Mouse (Mus musculus) Muller cell, postnatal 12 days (primary cell): ENCODE data around the gene Mrpl54.

ENCODE experiments used
- DNase-seq: peaks from one replicate; pipeline ENCODE4 v3.0.0-alpha.2; 2015; ENCODE audit errors: inconsistent ontology term

Gene Mrpl54

DNA sequence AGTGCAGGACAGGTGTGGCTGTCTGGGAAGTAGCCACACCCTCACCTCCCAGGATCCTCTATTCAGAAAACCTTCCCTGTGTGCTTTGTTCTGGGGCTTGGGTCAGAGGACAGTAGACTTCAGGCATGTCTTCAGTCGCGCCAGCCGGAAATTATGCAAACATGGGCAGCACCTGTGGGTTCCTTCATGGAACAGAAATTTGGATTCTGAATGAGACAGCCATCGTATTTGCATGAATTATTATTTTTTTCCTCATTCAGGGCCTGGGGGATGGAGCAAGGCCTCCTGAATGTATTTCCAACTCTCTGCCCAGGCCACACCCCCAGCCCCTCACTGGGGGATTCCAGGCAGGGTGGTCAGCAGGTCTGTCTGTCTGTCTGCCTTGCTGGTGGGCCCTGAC is 5.7 kb downstream of the Mrpl54 start:
- DNase-seq: no peak

DNA sequence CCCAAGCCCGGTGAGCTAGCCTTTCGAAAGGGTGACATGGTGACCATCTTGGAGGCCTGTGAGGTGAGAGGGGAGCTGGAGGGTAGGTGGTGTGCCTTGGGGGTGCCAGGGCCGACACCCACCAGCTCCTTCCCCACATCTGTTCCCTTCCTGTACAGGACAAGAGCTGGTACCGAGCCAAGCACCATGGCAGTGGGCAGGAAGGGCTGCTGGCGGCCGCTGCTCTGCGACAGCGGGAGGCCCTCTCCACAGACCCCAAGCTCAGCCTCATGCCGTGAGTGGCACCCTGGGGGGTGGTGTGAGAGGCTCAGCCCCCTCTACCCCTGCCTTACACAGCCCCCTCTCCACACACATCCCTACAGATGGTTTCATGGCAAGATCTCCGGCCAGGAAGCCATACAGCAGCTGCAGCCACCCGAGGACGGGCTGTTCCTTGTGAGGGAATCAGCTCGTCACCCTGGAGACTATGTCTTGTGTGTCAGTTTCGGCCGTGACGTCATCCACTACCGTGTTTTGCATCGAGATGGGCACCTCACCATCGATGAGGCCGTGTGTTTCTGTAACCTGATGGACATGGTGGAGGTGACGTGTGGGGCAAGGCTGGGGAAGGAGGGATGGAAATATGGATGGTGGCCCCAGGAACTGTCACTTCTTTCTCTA is 7.4 kb downstream of the Mrpl54 start:
- DNase-seq: no peak

DNA sequence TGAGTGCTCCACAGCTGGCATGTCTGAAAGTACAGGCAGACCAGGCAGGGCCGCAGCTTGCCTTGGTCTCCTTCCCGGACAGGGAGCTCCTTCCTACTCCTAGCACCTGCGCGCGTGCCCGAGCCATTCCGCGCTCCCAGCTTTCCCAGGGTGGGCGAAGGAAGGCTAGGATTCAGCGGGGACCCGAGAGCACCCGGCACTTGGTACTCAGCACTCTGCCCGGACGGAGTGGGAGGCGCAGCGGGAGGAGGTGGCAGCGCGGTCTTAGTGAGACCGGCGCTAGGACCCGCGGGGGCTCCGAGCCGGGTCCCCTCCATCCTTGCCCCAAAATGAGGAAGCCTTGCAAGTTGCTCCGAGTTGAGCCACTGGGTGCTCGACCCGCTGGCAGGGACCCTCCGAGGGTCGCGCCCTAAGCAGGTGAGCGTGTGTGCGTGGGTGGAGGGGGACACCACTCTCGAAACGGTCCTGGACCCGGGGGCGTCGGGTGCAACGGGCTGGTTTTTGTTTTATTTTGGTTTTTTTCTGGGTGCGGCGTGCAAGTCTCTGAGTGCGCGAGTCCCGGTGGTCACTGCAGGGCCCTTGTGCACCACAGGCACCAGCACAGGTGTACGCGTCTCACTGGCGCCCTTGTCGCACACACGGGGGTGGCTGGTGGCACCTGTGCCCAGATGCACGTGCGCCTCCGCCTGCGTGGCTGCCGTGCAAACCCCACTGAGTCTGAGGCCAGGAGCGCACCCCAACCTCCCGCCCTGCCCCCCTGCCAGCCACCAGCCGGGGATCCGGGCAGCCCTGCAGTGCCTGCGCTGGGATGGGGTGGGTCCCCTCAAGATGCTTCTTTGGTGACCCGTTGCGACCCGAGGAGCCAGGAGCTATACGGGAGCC is 9.3 kb downstream of the Mrpl54 start:
- peak; percentile 45 for DNase-seq

DNA sequence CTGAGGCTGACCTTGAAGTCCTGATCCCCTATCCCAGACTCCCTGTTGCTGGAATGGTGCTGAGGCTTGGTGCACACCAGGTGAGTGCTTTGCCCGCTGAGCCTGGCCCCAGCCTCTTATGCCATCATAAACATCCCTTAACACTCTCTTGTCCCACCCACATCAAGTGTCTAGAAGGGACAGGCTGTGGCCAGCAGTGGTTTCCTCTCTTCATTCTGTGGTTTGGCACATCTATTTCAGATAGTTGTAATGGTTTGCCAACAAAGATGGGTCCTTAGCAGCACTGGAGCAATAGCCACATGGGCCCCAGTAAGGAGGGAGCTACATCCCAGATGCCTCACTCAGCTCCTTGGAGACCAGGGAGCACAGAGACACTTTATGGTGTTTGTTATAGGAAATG is 11.8 kb downstream of the Mrpl54 start:
- DNase-seq: no peak

DNA sequence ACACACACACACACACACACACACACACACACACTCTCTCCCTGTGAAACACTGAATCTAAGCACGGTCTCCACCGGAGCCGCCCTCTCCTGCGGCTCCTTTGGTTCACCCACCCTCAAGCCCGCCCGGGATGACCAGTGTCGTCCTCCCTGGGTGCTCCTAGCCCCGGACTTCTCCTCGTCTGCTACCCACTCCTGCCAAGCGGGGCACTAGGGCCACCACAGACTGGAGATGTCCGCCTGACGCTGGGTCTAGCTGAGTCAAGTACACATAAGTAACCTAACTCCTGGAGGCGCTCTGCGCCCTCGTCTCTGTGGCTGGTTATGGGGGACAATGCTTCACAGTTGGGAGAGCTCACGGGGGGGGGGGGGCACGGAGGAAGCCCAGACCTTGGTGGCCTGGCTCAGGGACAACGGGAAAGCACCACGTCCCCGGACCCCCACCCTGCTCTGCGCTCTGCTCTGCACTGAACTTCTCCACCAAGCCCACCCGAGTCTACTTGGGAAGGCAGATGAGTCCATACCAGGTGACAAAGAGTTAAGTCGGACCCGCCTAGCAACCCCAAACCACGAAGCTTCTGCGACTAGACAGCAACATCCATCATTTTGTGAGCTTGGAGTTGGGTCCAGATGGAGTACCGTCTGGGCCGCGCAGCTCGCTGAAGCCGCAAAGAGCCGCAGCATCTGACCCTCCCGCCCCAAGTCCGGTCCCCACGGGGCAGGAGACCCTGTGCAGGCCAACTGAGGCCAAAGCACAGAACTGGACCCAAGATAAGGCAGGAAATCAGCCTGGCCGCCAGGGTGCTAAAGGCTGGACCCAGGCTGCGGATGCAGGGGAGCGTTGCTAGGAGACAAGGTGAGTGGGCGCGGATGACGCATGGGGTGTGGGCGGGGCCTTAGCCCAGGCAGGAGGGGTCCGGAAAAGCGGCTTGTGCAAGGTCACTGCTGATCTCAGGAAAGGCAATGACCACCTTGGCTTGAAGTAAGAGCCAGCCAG is 14.0 kb downstream of the Mrpl54 start, which contains the start of gene Matk:
TSS of gene Matk (plus strand) at position 512 of the 996 bp plus-strand sequence.
- DNase-seq: peak; percentile 73

DNA sequence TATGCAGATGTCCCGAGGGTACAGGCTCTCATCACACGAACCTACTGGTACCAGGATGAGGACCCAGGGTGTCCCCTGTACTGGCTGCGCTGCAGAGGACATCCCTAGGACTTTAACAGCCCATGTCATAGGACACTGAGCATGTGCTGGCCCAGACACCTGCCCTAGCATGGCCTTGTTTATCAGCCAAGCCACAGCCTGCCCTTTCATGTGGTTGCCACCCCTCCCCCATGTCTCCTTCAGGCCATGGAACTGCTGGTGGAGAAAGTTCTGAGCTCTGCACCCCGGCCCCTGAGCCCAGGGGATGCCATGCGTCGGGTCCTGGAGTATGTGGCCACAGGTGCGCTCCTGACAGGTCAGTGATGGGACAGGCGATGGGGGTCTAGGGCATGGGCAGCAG is 17.3 kb downstream of the Mrpl54 start:
- DNase-seq: no peak

DNA sequence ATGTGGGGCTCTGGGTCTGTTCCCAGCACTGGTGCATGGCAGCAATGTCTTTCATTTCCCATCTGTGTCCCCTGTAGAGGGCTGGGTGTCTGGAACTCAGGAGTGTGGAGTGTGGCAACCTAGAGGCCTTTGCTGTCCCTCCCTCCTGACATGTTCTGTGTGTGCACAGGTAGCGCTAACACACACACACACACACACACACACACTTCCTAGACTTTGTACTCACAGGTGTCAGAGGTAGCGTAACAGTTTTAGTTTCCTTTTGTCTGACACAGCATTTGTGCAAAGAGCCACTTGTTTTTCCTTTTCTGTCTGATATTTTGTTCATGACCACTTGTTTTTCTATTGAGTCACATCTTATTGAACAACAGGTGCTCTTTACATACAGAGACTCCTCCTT is 18.9 kb downstream of the Mrpl54 start:
- DNase-seq: no peak

DNA sequence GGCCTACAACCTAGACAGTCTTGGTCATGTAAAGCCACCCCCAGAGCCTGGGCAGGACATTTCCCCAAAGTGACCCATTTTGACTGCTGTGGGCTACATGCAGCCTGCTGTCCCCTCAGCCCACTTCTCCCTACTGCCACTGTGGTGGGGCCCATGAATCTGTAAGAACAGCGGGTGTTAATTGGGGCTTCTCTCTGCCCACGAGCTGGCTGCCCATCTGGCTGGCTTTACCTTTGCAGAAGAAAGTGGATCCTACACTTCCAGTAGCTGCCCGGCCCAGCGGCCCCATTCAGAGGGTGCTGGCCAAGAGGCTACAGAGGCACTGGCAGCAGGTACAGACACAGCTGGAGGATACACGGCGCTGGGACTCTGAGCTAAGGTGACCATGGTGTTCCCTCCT is 21.6 kb downstream of the Mrpl54 start:
- no peak for DNase-seq

DNA sequence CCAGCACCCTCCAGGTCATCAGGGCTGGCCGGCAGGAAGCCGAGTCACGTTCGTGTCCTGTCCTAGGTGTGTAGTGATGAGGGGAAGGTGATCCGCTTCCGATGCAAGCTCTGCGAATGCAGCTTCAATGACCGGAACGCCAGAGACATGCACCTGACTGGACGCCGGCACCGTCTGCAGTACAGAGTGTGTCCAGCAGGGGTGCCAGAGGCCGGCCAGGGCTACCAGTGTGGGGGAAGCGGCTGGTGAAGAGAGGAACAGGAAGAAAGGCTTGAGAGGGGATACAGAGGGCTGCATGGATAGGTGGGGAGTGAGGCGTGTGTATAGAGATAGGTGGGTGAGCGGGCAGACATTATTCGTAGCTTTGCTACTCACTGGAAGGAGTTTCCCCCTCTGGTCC is 22.1 kb downstream of the Mrpl54 start:
- DNase-seq: peak; percentile 56

DNA sequence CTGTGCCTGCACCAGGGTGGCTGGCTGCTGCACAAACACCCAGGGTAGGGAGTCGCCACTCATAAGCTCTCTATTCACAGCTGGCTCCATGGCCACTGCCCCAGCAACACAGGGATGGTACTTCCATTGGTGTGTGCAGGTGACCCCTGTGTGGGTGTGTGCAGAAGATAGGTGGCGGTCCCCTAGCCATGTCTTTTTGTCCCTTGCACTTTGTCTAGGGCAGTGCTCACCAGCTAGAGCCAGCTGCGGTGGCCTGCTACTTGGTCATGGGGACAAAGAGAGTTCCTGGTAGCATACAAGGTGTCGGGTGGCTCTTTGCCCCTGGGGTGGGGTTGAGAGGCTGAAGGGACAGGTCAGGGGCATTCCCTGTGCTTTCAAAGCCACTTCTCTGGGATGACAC is 22.6 kb downstream of the Mrpl54 start:
- no peak for DNase-seq

DNA sequence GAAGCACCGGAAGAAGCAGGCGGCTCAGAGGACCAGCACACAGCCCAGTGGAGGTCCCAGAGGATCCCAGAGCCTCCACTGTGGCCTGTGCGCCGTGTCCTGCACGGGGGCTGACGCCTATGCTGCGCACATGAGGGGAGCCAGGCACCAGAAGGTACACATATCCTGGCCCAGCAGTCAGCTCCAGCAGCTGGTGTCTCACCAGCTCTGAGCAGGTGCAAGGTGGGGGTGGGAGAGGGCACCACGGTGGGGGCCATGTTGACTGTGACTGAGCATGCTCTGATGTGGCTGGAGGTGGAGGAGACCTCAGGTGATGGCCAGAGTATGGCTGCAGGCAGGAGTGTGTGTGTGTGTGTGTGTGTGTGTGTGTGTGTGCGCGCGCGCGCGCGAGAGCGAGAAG is 24.7 kb downstream of the Mrpl54 start:
- no peak for DNase-seq

DNA sequence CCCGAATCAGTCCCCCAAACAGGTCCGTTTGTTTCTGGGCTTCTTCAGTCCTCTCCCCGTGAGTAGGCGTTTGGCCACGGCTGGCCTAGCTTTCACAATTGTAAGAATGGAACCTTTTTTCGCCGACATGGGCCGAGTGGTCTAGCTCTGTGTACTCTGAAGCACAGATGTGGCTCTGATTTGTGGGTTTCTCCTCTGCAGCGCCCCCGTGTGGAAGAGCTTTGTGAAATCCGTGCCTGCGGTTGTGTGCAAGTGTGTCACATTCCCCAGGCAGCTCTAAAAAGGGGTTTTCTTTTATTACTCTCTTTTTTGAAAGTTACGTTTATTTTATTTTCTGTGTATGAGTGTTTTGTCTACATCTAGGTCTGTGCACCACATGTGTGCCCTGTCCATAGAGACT is 25.9 kb downstream of the Mrpl54 start:
- peak; percentile 50 for DNase-seq

DNA sequence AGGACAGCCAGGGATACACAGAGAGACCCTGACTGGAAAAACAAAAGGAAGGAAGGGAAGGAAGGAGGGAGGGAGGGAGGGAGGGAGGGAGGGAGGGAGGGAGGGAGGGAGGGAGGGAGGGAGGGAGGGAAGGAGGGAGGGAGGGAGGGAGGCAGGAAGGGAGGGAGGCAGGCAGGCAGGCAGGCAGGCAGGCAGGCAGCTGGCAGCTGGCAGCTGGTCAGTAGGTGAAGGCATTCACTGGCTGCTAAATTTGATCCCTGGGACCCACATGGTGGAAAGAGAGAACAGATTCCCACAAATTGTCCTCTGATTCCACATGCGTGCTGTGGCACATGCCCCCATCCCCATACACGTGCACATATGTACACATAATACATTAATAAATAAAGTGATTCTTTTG is 28.1 kb downstream of the Mrpl54 start:
- DNase-seq: no peak

DNA sequence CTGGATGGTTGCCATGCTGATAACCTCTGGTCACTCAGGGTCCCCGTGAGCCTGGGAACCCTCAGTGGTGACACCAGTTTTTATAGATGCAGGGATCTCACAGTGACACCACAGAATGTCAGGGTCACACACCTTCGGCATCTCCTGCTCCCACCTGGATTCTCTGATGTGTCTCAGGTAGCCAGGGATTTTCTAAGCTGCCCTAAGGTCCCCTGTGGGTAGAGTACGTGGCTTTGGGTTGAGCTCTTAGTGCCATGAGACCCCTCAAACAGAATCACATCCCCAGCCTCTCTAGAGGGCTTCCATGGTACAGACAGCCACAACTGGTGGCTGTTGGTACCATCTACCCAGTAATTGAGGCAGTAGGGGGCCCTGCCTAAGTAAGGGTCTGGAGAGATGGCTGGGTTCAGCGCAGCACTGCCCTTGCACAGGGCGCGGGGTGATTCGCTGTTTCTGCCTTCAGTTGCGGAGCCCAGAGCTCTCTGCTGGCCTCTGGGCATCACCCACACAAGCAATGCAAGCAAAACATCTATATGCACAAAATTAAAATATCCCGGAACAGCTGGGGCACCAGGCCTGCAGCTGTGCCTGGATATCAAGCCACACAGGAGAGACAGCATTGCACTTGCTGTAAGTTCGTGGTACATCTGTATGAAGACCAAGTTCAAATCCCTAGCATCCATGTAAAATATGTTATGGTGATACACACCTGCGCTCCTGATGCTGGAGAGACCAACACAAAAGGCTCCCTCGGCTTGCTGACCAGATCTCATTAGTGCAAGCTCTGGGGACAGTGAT is 30.1 kb downstream of the Mrpl54 start:
- DNase-seq: no peak

DNA sequence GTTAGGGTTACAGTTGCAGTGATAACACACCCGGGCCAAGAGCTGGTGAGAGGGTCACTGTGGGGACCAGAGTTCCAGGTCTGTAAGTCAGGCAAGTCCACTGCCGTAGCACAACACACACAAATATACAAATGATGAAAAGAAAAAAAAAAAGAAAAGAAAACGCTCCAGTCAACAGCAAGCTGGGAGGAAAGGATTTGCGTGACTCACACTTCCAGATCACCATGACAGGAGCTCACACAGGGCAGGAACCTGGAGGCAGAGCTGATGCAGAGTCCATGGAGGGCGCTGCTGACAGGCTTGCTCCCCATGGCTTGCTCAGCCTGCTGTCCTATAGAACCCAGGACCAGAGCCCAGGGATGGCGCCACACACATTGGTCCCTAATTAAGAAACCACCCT is 32.5 kb downstream of the Mrpl54 start:
- DNase-seq: no peak

DNA sequence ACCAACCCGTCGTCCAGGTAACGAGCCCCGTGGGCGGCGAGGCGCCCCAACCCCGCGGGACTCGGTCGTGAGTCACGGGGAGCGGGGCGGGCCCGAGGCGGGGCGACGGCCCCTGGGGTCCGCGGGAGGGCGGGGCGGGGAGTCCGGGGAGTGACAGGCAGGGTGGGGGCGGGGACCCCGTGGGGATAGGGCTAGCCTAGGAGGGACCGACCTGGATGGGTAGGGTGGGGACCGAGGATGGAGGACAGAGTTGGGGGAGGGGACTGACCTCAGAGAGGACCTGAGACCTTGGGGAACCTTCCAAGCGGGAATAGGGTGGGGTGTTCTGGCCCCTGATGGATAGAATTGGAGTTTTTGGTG is 33.5 kb downstream of the Mrpl54 start:
- DNase-seq: no peak

DNA sequence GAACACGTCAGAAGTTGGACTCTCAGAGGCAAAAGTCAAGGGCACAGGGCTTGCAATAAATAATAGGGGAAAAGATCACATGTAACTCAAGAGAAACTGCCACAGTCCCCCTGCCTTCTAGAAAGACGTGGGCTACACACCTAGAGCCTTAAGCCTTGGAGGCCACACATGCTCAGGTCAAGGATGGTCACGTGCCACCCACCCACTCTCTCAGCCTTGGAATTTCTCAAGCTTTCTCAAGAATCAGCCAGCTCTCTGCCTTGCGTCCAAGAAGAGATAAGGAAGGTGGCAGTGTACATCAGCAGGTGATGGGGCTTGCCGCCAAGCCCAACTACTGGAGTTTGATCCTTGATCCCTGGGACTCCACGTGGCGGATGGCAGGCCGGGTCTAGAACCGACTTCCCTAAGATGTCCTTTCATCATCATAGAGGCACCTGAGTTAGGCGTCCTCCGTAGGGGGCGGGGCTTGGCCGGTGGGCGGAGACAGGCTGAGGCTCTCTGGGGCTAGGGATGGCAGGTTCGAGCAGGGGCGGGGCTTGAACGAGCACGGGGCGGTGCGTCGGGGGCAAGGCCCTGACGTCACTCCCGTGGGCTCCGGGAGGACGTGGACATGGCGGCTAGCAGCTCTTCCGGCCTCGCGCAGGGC is 34.0 kb downstream of the Mrpl54 start, which contains the start of gene Zfr2:
TSS of gene Zfr2 (plus strand) at position 576 of the 646 bp plus-strand sequence.
- DNase-seq: peak; percentile 95

DNA sequence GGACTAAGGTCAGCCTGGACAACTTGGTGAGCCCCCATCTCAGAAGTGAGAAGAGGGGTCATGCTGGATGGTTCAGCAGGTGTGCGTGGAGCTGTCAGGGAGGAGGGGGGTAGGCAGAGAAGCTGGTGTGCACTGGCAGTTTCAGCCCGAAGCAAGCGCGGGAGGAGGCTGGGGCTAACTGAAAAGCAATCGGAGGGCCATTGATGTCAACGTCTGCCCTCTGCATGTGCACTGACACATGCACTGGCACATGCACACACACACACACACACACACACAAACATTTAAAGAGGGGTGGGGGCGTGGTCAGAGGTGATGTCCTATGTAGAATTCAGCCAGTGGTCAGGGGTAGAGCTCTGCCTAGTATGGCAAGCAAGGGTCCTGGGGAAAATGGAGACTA is 35.3 kb downstream of the Mrpl54 start:
- DNase-seq: no peak

DNA sequence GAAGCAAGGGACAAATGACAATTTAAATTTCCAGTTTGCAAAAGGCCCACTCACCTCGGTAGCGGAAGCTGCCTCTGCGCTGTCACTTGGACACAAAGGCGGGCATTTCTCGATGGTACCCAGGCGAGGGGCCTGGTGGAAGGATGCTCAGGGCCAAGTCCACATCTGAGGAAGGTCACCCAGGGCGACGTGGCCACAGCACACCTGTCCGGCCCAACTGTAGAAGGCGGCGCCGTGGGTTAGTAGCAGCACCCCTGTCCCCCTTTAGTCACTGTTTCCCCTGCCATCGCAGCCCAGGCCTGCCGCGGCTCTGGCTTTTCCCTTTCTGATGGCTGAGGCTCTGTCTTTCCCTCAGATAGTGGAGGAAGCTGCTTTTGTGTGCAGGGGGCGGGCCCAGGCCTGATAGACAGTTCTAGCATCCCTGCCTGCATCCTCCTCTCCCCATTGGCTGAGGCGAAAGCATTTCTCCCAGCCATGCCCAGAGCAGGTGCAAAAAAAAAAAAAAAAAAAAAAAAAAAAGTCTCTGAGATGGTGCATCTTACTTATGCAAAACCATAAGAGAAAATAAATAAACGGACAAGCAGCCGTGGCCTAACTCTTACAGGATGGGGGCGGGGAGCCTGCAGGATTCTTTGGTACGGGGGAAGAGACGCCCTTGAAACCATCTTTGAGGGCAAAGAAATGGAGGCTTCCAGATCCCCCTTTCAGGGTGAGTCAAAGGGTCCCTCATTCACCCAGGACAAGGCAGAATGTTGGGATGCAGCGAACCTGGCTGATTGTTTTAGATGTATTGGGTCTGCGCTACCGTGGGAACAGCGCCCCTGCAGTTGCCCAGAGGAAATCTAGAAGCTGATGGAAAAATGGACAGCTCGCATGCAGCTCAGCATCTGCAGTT is 36.0 kb downstream of the Mrpl54 start, which contains the start of gene Atcay:
TSS of gene Atcay (minus strand) at position 396 of the 895 bp plus-strand sequence.
- peak; percentile 57 for DNase-seq
